Mouse (Mus musculus) heart, embryonic 11.5 days (tissue): Measurements from ENCODE around the gene Cdkn2d. TPM values are rescaled to one million over a fixed set of nuclear protein-coding genes. Genes with fewer than 3 reads are reported as not detected.

Source experiments
- ATAC-seq: fragments of 200-750 bp; cut with Nextera tagmentation; replicated peaks from 2 replicates; pipeline ENCODE4 v1.8.0; 2017; ENCODE audit warnings: moderate library complexity; ENCODE audit not compliant: insufficient number of reproducible peaks, low FRiP score, low TSS enrichment
- H3K27ac ChIP-seq: fragments of 300-500 bp; sonication (generic); 2 replicates; pipeline ENCODE4 v1.5.1; 2014; ENCODE audit warnings: mild to moderate bottlenecking, low read depth, low read length
- H3K27me3 ChIP-seq: fragments of 300-500 bp; sonication (generic); 2 replicates; pipeline ENCODE4 v1.6.1; 2014; ENCODE audit warnings: mild to moderate bottlenecking, low read length, mixed read lengths; ENCODE audit not compliant: control insufficient read depth, insufficient read depth
- H3K36me3 ChIP-seq: fragments of 300-500 bp; sonication (generic); 2 replicates; pipeline ENCODE4 v1.6.1; 2014; ENCODE audit warnings: mild to moderate bottlenecking, low read length, moderate library complexity, mixed read lengths; ENCODE audit not compliant: control insufficient read depth, insufficient read depth
- H3K4me1 ChIP-seq: fragments of 300-500 bp; sonication (generic); 2 replicates; pipeline ENCODE4 v1.6.1; 2014; ENCODE audit warnings: low read length; ENCODE audit not compliant: control insufficient read depth, insufficient read depth
- H3K4me2 ChIP-seq: fragments of 300-500 bp; sonication (generic); 2 replicates; pipeline ENCODE4 v1.6.1; 2014; ENCODE audit warnings: mild to moderate bottlenecking, moderate library complexity
- H3K4me3 ChIP-seq: fragments of 300-500 bp; sonication (generic); 2 replicates; pipeline ENCODE4 v1.5.1; 2014; ENCODE audit warnings: low read depth, low read length
- H3K9ac ChIP-seq: fragments of 300-500 bp; sonication (generic); 2 replicates; pipeline ENCODE4 v1.6.1; 2014; ENCODE audit warnings: mild to moderate bottlenecking, low read depth, low read length, moderate library complexity
- H3K9me3 ChIP-seq: fragments of 300-500 bp; sonication (generic); replicated peaks from 2 replicates; pipeline ENCODE4 v1.6.1; 2016; ENCODE audit warnings: low read length; ENCODE audit not compliant: control insufficient read depth
- WGBS: fragments of 180-500 bp; shearing (Covaris S2); extraction: QIAGEN DNeasy Blood & Tissue Kit; methylation state at CpG from one replicate; pipeline ENCODE4 v1.1.7; 2014; ENCODE audit not compliant: insufficient replicate concordance; 5-methylcytosine and 5-hydroxymethylcytosine counted together
- polyA plus RNA-seq: library from polyadenylated mRNA; unstranded; fragments of >200 nt; fragmentation: Nextera tagmentation; extraction: Ambion mirVana; gene quantifications from 2 replicates; pipeline ENCODE4 v1.2.1, GENCODE M21; 2014

Cdkn2d gene
- 88.4 and 99.8 TPM in 2 replicates for polyA plus RNA-seq

DNA sequence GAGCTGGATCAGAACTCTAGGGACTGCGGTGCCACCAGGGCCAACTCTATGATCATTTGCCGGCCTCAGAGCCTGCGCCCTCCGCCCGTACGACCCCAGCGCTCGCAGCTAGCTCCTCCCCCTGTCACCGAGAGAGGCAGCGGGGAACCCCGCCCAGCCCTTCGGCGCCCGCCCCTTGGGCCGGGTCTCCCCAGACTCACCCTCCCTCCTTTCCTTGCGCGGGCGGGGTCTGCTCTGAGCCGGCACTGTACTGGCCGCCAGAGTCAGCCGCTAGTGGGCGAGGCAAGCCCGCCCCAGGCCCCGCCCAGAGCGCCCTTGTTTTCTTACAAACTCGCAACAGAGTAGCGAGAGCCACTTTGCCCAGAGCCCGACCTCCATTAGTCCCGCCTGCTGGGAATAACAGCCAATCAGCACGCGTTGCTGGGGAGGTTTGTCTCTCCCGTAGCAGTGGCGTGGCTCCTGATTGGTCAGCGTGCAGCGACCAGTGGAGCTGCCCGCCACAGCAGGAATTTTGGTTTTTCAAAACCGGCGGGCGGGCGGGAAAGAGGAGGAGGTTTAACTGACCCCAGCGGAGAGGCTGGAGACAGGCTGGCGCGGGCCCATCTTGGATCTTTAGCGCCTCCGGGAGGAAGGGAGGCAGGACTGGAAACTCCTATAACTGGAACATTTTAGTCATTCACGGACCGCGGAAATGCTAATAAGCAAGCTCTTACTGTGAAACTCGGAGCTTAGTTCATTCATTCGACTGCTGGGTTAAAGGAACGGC, at the start of gene Cdkn2d:
Cdkn2d (minus strand) TSS at position 386 of the 766 bp plus-strand sequence.
- under 1% methylated on average over 51 of the region's 51 CpGs for WGBS
- peak within 1 kb of the TSS; percentile 67 for H3K4me2 ChIP-seq
- peak within 1 kb of the TSS; percentile 85 for H3K9ac ChIP-seq
- peaks cover 25% of the 10 kb centered on the region for H3K4me1 ChIP-seq
- no peaks in the 10 kb centered on the region for H3K9me3 ChIP-seq
- H3K27ac ChIP-seq = peak within 1 kb of the TSS; percentile 91
- H3K27me3 ChIP-seq = no peaks in the 10 kb centered on the region
- 0 out of 2 replicates have a peak, but pooled peaks cover 4% of the 10 kb centered on the region for H3K36me3 ChIP-seq
- H3K4me3 ChIP-seq = peak within 1 kb of the TSS; percentile 89
- peak; percentile 94 for ATAC-seq

DNA sequence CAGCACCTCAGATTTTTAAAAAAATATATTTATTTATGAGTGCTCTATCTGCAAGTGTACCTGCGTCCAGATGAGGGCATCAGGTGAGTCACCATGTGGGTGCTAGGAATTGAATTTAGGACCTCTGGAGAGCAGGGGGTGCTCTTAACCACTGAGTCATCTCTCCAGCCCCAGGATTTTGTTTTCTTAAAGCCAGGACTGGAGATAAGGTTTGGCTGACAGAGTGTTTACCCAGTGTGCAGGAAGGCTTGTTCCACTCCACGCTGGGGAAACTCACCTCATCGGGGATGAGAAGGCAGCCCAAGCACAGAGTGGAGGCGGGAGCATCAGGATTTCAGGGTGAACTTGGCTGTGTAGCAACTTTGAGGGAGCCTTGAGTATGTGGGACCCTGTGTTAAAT, 49.2 kb upstream of the Cdkn2d start:
- ATAC-seq = no peak
- Histone ChIP-seq H3K36me3 (peaks cover 13% of the 10 kb centered on the region), H3K27me3 (no peaks in the 10 kb centered on the region), H3K9me3 (no peaks in the 10 kb centered on the region), H3K4me2 (no peak overlapping the region), H3K4me3 (no peak overlapping the region), H3K9ac (no peak overlapping the region), H3K4me1 (peaks cover 13% of the 10 kb centered on the region), H3K27ac (no peak overlapping the region)
- 40% methylated on average over 4 of the region's 4 CpGs for WGBS

GRCm38 (mm10) chr9:21337652-21338051, 46.4 kb upstream of the Cdkn2d start:
- WGBS = 17% methylated on average over 19 of the region's 20 CpGs
- H3K9ac ChIP-seq = peak overlapping the region; percentile 59
- peaks cover 4% of the 10 kb centered on the region; the same call in 1 of the 2 replicates for H3K36me3 ChIP-seq
- H3K4me2 ChIP-seq = peak overlapping the region; percentile 61
- H3K4me3 ChIP-seq = peak overlapping the region; percentile 34
- no peaks in the 10 kb centered on the region for H3K27me3 ChIP-seq
- ATAC-seq = peak; percentile 54; the same call in 1 of the 2 replicates
- no peak overlapping the region for H3K27ac ChIP-seq
- H3K9me3 ChIP-seq = no peaks in the 10 kb centered on the region
- peaks cover 21% of the 10 kb centered on the region for H3K4me1 ChIP-seq

DNA sequence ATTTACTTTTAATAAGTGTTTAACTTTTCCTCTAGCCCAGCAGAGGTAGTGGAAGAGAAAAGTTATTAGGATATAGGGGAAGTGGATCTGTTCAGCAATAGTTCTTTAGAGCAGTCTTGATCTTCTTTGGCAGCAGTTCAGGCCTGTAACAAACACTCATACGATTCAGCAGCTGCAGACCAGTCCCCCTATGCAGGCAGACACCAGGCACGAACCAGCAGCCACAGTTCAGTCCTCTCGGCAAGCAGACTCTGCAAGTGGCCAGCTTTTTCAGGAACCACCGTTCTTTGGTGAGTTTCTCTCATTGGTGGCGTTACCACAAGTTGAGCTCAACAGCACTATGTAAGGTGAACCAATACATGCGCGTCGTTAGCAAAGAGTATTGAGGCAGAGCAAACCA, 45.3 kb upstream of the Cdkn2d start:
- no peak overlapping the region for H3K4me2 ChIP-seq
- WGBS = 83% methylated on average over 8 of the region's 8 CpGs
- no peaks in the 10 kb centered on the region; the same call in 1 of the 2 replicates for H3K36me3 ChIP-seq
- H3K27me3 ChIP-seq = no peaks in the 10 kb centered on the region
- H3K4me3 ChIP-seq = no peak overlapping the region
- peaks cover 32% of the 10 kb centered on the region for H3K4me1 ChIP-seq
- no peak overlapping the region for H3K27ac ChIP-seq
- no peak for ATAC-seq
- no peak overlapping the region for H3K9ac ChIP-seq
- no peaks in the 10 kb centered on the region for H3K9me3 ChIP-seq

GRCm38 (mm10) chr9:21335391-21335790, 44.2 kb upstream of the Cdkn2d start:
- no peak overlapping the region for H3K4me2 ChIP-seq
- no peak for ATAC-seq
- no peaks in the 10 kb centered on the region; the same call in 1 of the 2 replicates for H3K36me3 ChIP-seq
- peaks cover 33% of the 10 kb centered on the region for H3K4me1 ChIP-seq
- 57% methylated on average over 4 of the region's 4 CpGs for WGBS
- H3K9me3 ChIP-seq = no peaks in the 10 kb centered on the region
- H3K4me3 ChIP-seq = no peak overlapping the region
- no peak overlapping the region for H3K9ac ChIP-seq
- no peaks in the 10 kb centered on the region for H3K27me3 ChIP-seq
- H3K27ac ChIP-seq = no peak overlapping the region; the same call in 1 of the 2 replicates

- H3K4me2 ChIP-seq = no peak overlapping the region
- H3K9me3 ChIP-seq = no peaks in the 10 kb centered on the region
- H3K4me3 ChIP-seq = no peak overlapping the region
- H3K4me1 ChIP-seq = peaks cover 40% of the 10 kb centered on the region
- H3K27ac ChIP-seq = no peak overlapping the region
- no peaks in the 10 kb centered on the region for H3K36me3 ChIP-seq
- no peak overlapping the region for H3K9ac ChIP-seq
- ATAC-seq = no peak
- H3K27me3 ChIP-seq = no peaks in the 10 kb centered on the region
Measured at GRCm38 (mm10) chr9:21334747-21335146, 43.5 kb upstream of the Cdkn2d start.

DNA sequence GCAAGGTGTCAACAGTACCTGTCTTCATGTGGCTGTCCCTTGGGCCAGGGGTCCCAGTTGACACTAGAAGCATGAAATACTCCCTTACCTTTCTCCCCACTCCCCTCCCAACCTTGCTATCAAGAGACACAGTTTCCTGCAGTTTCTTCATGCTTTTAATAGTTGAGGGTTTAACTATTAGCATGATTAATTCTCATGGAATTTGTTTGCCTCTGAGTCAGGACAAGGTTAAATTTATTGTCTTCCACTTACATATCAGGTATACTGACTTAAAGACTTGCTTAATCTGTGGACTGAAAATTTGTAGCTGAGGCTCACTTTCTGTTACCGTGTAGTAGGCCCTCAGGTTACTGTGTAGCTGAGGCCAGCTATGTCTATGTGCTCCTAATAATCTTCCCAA, 42.3 kb upstream of the Cdkn2d start:
- Histone ChIP-seq H3K27ac (no peak overlapping the region), H3K4me2 (no peak overlapping the region), H3K9ac (no peak overlapping the region), H3K36me3 (no peaks in the 10 kb centered on the region), H3K27me3 (no peaks in the 10 kb centered on the region), H3K4me1 (peaks cover 46% of the 10 kb centered on the region), H3K4me3 (no peak overlapping the region), H3K9me3 (no peaks in the 10 kb centered on the region)
- WGBS = 81% methylated on average over 1 of the region's 1 CpGs
- ATAC-seq = no peak

- no peak for ATAC-seq
- peak overlapping the region; percentile 30 for H3K27ac ChIP-seq
- H3K9ac ChIP-seq = no peak overlapping the region
Measured at GRCm38 (mm10) chr9:21332161-21333061, 41.2 kb upstream of the Cdkn2d start.

More at GRCm38 (mm10) chr9:21332161-21333061, 41.2 kb upstream of the Cdkn2d start:
- Histone ChIP-seq H3K36me3 (no peaks in the 10 kb centered on the region), H3K9me3 (no peaks in the 10 kb centered on the region), H3K4me3 (no peak overlapping the region), H3K4me1 (peaks cover 38% of the 10 kb centered on the region), H3K27me3 (no peaks in the 10 kb centered on the region), H3K4me2 (no peak overlapping the region)
- 36% methylated on average over 9 of the region's 9 CpGs for WGBS
